Mouse (Mus musculus) ovary, postnatal 14 days (tissue): ENCODE measurements at regions not wholly inside any gene's neighbourhood (a gene's known extent, or its start where the extent isn't known, plus 50 kb on each side); places are given as distances from the start of the nearest gene placed in this dataset.
A peak's percentile ranks its signal among the peaks of the same experiment; 100 is the strongest.

Source experiments
- DNase-seq: peaks from one replicate; pipeline ENCODE4 v3.0.0; 2022; ENCODE audit warnings: low spot score

DNA sequence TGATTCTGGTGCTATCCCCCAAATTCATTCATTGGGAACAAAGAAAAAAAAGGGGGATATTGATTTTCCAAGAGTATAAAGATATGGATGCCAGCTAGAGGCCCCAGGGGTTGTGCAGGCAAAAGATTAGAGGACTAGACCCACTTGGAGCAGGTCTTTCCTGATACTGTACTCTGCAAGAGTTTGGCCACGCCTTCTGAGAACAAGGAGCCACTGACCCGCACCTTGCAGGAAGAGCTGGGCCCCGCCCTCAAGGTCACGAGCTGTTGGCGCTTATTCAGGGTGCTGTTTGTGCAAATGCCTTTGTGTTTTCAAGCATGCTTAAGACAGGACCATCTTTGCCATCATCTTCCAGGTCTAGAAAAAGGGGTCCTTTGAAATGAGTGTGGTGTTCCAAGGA lies 54.5 kb upstream of the Slc7a1 start:
- no peak for DNase-seq

DNA sequence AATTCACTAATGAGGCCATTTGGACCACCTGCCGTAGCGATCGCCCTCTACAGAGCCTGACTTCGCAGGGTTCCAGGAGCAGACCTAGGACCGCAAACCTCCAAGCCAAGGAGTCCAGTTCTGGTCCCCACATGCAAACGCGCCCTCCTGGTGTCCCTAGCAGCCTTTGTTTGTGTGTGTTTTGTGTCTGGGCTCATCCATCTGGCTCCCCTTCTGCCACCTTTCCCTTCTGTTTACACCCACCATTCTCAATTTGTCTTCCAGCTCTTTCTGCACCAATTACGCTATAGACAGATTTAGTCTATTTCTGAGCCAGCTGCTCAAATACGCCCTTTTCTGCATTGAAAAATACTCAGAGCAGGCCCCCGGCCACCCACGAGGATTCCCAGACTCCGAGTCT lies 54.1 kb upstream of the Slc7a1 start:
- DNase-seq: no peak

DNA sequence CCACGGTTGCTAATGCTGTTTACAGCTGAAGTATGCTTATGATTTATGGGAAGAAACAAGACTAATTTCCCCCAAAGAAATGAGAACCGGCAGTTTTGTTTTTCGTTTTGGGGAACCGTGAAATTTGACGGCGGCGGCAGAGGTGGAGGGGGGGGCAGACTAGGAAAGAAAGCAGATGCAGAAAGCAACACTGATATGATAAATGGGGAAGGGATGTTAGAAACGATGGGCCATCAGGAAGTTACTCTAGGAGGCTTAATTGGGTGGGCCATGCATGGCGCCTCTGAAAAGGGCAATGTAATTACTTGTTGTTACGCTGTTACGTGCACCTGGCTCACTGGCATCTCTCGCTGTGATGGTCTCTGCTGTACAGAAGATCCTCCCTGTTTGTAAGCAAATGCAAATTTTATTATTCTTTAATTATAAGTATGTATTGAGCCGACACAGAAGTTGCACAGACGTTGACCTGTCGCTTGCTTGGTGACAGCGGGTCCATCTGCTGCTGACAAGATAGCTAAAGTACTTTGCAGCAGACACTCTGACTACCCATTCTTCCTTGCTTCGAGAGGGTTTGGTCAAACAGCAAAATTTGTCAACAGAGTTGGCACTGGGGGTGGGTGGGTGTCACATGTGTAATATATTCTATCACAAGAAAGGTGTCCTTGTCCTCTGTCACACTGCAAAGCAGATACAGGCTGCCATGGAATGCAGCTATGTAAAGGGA lies 53.4 kb upstream of the Slc7a1 start:
- no peak for DNase-seq

DNA sequence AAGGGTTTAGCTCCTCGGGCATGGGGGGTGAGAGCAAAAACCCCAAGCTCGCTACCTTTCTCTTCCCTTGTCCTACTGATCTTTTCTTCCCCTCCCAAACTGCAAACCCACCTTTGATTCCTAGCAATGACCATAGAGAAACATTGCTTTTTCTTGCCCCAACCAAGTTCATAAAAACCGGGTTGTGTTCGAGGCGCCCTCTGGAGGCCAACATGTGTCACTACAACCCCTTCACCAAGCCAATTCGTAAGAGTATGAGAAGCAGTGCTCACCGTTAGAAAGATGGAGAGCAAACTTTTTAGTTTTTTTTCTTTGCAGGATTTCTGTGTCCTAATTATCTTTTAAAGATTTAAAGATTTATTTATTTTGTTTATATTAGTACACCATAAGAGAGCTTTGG lies 52.1 kb upstream of the Slc7a1 start:
- peak; percentile 62 for DNase-seq

DNA sequence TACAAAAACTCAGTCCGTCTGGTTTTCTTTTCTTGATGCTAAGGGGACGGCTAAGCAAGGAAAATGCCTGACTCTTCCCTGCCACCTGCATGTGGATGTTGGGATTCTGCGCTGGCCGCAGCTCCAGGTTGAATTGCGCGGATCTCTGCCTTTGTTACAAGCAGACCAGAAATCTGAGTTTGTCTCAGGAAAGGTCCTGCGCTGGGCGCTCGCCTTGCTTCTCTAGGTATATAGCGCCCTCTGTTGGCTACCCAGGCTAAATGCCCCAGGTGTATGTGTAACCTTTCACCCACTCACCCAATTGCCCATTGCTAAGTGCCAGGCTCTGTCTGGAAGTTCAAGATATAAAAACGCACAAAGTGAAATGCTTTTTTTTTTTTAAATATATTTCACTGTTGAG lies 51.2 kb upstream of the Slc7a1 start:
- peak; percentile 53 for DNase-seq
